Mouse (Mus musculus): ENCODE results near the gene Dnaaf3. TPM values are rescaled to one million over a fixed set of nuclear protein-coding genes. Genes with fewer than 3 reads are reported as not detected.
"Not testable (repeated sequence)": the region's sequence is repeated elsewhere in the genome, so short reads cannot be mapped to it uniquely, and the experiment has no call there.

Dnaaf3 gene
- polyA plus RNA-seq (2014; fragmentation: Nextera tagmentation; extraction: Ambion mirVana), result 0.66 and 0.91 TPM in 2 replicates

GRCm38 (mm10) chr7:4532005-4532729, at the start of gene Dnaaf3:
Gene Dnaaf3, minus strand, starts transcription at chr7:4532453.
- WGBS, result under 1% methylated on average over 28 of the region's 28 CpGs
- peak; percentile 63; the same call in 1 of the 2 replicates for ATAC-seq (ENCODE audit: low read depth)
- H3K27ac ChIP-seq (ENCODE audit: low read depth, low read length), result no peak within 1 kb of the TSS

GRCm38 (mm10) chr7:4581481-4581880, 49.2 kb upstream of the Dnaaf3 start:
- not testable (repeated sequence) for ATAC-seq (ENCODE audit: low read depth); H3K27ac ChIP-seq (ENCODE audit: low read depth, low read length); H3K9ac ChIP-seq (replicated peaks; ENCODE audit: low read depth, low read length); H3K9me3 ChIP-seq (ENCODE audit: control insufficient read depth, low read length); H3K4me1 ChIP-seq (ENCODE audit: control insufficient read depth, insufficient read depth, low read length); H3K4me2 ChIP-seq (ENCODE audit: low read depth, low read length); H3K4me3 ChIP-seq (ENCODE audit: low read depth, low read length); H3K27me3 ChIP-seq (ENCODE audit: control insufficient read depth, insufficient read depth, low read length); H3K36me3 ChIP-seq (ENCODE audit: control insufficient read depth, insufficient read depth, low read length)
- 78% methylated on average over 3 of the region's 3 CpGs for WGBS

More at GRCm38 (mm10) chr7:4532005-4532729, at the start of gene Dnaaf3:
- H3K4me1 ChIP-seq (ENCODE audit: control insufficient read depth, insufficient read depth, low read length), result no peaks in the 10 kb centered on the region
- no peak within 1 kb of the TSS for H3K9ac ChIP-seq (replicated peaks; ENCODE audit: low read depth, low read length)
- no peaks in the 10 kb centered on the region for H3K27me3 ChIP-seq (ENCODE audit: control insufficient read depth, insufficient read depth, low read length)
- peak within 1 kb of the TSS; percentile 29 for H3K4me2 ChIP-seq (ENCODE audit: low read depth, low read length)
- H3K36me3 ChIP-seq (ENCODE audit: control insufficient read depth, insufficient read depth, low read length), result no peaks in the 10 kb centered on the region
- H3K4me3 ChIP-seq (ENCODE audit: low read depth, low read length), result peak within 1 kb of the TSS; percentile 7; the same call in 1 of the 2 replicates
- H3K9me3 ChIP-seq (ENCODE audit: control insufficient read depth, low read length), result no peaks in the 10 kb centered on the region

- H3K9me3 ChIP-seq (ENCODE audit: control insufficient read depth, low read length); ATAC-seq (ENCODE audit: low read depth); H3K27ac ChIP-seq (ENCODE audit: low read depth, low read length); H3K4me3 ChIP-seq (ENCODE audit: low read depth, low read length); H3K4me1 ChIP-seq (ENCODE audit: control insufficient read depth, insufficient read depth, low read length); H3K27me3 ChIP-seq (ENCODE audit: control insufficient read depth, insufficient read depth, low read length); H3K9ac ChIP-seq (replicated peaks; ENCODE audit: low read depth, low read length); H3K36me3 ChIP-seq (ENCODE audit: control insufficient read depth, insufficient read depth, low read length); H3K4me2 ChIP-seq (ENCODE audit: low read depth, low read length): not testable (repeated sequence)
- 59% methylated on average over 2 of the region's 2 CpGs for WGBS
These were observed 40.1 kb upstream of the Dnaaf3 start for GRCm38 (mm10) chr7:4572361-4572760.

- Histone ChIP-seq H3K27ac (ENCODE audit: low read depth, low read length) (no peak overlapping the region), H3K27me3 (ENCODE audit: control insufficient read depth, insufficient read depth, low read length) (no peaks in the 10 kb centered on the region), H3K4me3 (ENCODE audit: low read depth, low read length) (no peak overlapping the region), H3K4me2 (ENCODE audit: low read depth, low read length) (no peak overlapping the region), H3K36me3 (ENCODE audit: control insufficient read depth, insufficient read depth, low read length) (no peaks in the 10 kb centered on the region), H3K9ac (replicated peaks; ENCODE audit: low read depth, low read length) (no peak overlapping the region), H3K4me1 (ENCODE audit: control insufficient read depth, insufficient read depth, low read length) (no peaks in the 10 kb centered on the region), H3K9me3 (ENCODE audit: control insufficient read depth, low read length) (no peaks in the 10 kb centered on the region)
- no peak for ATAC-seq (ENCODE audit: low read depth)
- WGBS, result 96% methylated on average over 3 of the region's 3 CpGs
These were observed 30.4 kb upstream of the Dnaaf3 start for GRCm38 (mm10) chr7:4562660-4563059.

GRCm38 (mm10) chr7:4557167-4557560, 24.9 kb upstream of the Dnaaf3 start:
- no peaks in the 10 kb centered on the region for H3K27me3 ChIP-seq (ENCODE audit: control insufficient read depth, insufficient read depth, low read length)
- H3K27ac ChIP-seq (ENCODE audit: low read depth, low read length), result no peak overlapping the region
- no peaks in the 10 kb centered on the region for H3K4me1 ChIP-seq (ENCODE audit: control insufficient read depth, insufficient read depth, low read length)
- H3K4me2 ChIP-seq (ENCODE audit: low read depth, low read length), result peak overlapping the region; percentile 30
- H3K36me3 ChIP-seq (ENCODE audit: control insufficient read depth, insufficient read depth, low read length), result no peaks in the 10 kb centered on the region
- H3K4me3 ChIP-seq (ENCODE audit: low read depth, low read length), result no peak overlapping the region
- ATAC-seq (ENCODE audit: low read depth), result peak; percentile 61; the same call in 1 of the 2 replicates
- no peak overlapping the region for H3K9ac ChIP-seq (replicated peaks; ENCODE audit: low read depth, low read length)
- WGBS, result 70% methylated on average over 6 of the region's 6 CpGs
- no peaks in the 10 kb centered on the region for H3K9me3 ChIP-seq (ENCODE audit: control insufficient read depth, low read length)

GRCm38 (mm10) chr7:4556256-4557166, 24.3 kb upstream of the Dnaaf3 start:
- H3K4me3 ChIP-seq (ENCODE audit: low read depth, low read length), result no peak overlapping the region
- H3K4me1 ChIP-seq (ENCODE audit: control insufficient read depth, insufficient read depth, low read length), result no peaks in the 10 kb centered on the region
- no peaks in the 10 kb centered on the region for H3K27me3 ChIP-seq (ENCODE audit: control insufficient read depth, insufficient read depth, low read length)
- no peak overlapping the region for H3K27ac ChIP-seq (ENCODE audit: low read depth, low read length)
- no peaks in the 10 kb centered on the region for H3K9me3 ChIP-seq (ENCODE audit: control insufficient read depth, low read length)
- peak; percentile 96 for ATAC-seq (ENCODE audit: low read depth)
- WGBS, result 24% methylated on average over 15 of the region's 15 CpGs
- no peaks in the 10 kb centered on the region for H3K36me3 ChIP-seq (ENCODE audit: control insufficient read depth, insufficient read depth, low read length)
- H3K4me2 ChIP-seq (ENCODE audit: low read depth, low read length), result peak overlapping the region; percentile 30
- no peak overlapping the region for H3K9ac ChIP-seq (replicated peaks; ENCODE audit: low read depth, low read length)

GRCm38 (mm10) chr7:4547221-4547641, 15.0 kb upstream of the Dnaaf3 start, which contains the start of gene Syt5:
Gene Syt5, minus strand, starts transcription at chr7:4547541.
- 6% methylated on average over 33 of the region's 33 CpGs for WGBS
- peaks cover 6% of the 10 kb centered on the region for H3K4me1 ChIP-seq (ENCODE audit: control insufficient read depth, insufficient read depth, low read length)
- H3K9ac ChIP-seq (replicated peaks; ENCODE audit: low read depth, low read length), result peak within 1 kb of the TSS; percentile 52
- H3K27ac ChIP-seq (ENCODE audit: low read depth, low read length), result peak within 1 kb of the TSS; percentile 87
- H3K36me3 ChIP-seq (ENCODE audit: control insufficient read depth, insufficient read depth, low read length), result 0 out of 2 replicates have a peak, but pooled peaks cover 4% of the 10 kb centered on the region
- peak within 1 kb of the TSS; percentile 73 for H3K4me2 ChIP-seq (ENCODE audit: low read depth, low read length)
- peak within 1 kb of the TSS; percentile 43 for H3K4me3 ChIP-seq (ENCODE audit: low read depth, low read length)
- ATAC-seq (ENCODE audit: low read depth), result peak; percentile 90
- H3K9me3 ChIP-seq (ENCODE audit: control insufficient read depth, low read length), result no peaks in the 10 kb centered on the region
- no peaks in the 10 kb centered on the region for H3K27me3 ChIP-seq (ENCODE audit: control insufficient read depth, insufficient read depth, low read length)

DNA sequence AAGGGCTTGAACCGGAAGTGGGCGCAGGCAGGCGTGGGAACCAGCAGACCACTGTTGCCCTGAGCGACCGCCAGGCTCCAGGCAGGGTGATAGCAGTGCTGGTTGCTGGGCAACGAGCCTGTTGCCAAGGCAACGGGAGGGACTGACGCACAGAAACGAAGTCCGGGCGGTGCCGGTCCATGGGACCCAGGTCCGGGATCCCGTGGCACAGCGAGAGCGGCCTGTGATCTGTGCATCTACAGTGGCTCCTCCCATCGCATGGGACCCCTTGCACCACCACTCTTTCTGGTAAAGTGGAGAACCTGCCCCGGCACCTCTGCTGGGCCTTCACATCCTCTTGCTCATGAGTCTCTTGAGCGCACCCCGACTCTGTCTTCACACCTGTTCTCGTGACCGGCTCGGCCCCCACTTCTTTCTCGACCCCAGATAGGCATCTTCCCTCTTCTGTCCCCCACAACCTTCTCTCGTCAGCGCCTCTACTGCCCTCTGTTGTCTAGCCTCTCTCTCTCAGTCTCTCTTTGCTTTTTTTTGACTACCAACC, 14.4 kb upstream of the Dnaaf3 start:
- under 1% methylated on average over 26 of the region's 26 CpGs for WGBS
- H3K4me2 ChIP-seq (ENCODE audit: low read depth, low read length), result peak overlapping the region; percentile 73
- peak overlapping the region; percentile 43 for H3K4me3 ChIP-seq (ENCODE audit: low read depth, low read length)
- H3K36me3 ChIP-seq (ENCODE audit: control insufficient read depth, insufficient read depth, low read length), result 0 out of 2 replicates have a peak, but pooled peaks cover 4% of the 10 kb centered on the region
- H3K27me3 ChIP-seq (ENCODE audit: control insufficient read depth, insufficient read depth, low read length), result no peaks in the 10 kb centered on the region
- peak overlapping the region; percentile 52 for H3K9ac ChIP-seq (replicated peaks; ENCODE audit: low read depth, low read length)
- H3K4me1 ChIP-seq (ENCODE audit: control insufficient read depth, insufficient read depth, low read length), result peaks cover 6% of the 10 kb centered on the region
- ATAC-seq (ENCODE audit: low read depth), result peak; percentile 90
- H3K9me3 ChIP-seq (ENCODE audit: control insufficient read depth, low read length), result no peaks in the 10 kb centered on the region
- peak overlapping the region; percentile 87 for H3K27ac ChIP-seq (ENCODE audit: low read depth, low read length)
